Mouse (Mus musculus) midbrain, postnatal 0 days (tissue): ENCODE results near the gene Sept5. TPM values are rescaled to one million over a fixed set of nuclear protein-coding genes. Genes with fewer than 3 reads are reported as not detected.

Source experiments
- ATAC-seq: fragments of 200-750 bp; cut with Nextera tagmentation; 2 replicates; pipeline ENCODE4 v1.8.0; 2017; ENCODE audit warnings: moderate number of reproducible peaks, mild to moderate bottlenecking, moderate TSS enrichment, moderate library complexity; ENCODE audit not compliant: low FRiP score
- DNase-seq: peaks from one replicate; pipeline ENCODE4 v3.0.0-alpha.2; 2015; ENCODE audit warnings: low spot score
- H3K27ac ChIP-seq: fragments of 300-500 bp; sonication (generic); 2 replicates; pipeline ENCODE4 v1.5.1; 2014; ENCODE audit warnings: low read depth, mild to moderate bottlenecking, low read length, mixed read lengths
- H3K27me3 ChIP-seq: fragments of 300-500 bp; sonication (generic); 2 replicates; pipeline ENCODE4 v1.6.1; 2014; ENCODE audit warnings: low read length, control low read depth, mixed read lengths; ENCODE audit not compliant: insufficient read depth
- H3K36me3 ChIP-seq: fragments of 300-500 bp; sonication (generic); 2 replicates; pipeline ENCODE4 v1.6.1; 2014; ENCODE audit warnings: low read length, control low read depth, mixed read lengths; ENCODE audit not compliant: insufficient read depth
- H3K4me1 ChIP-seq: fragments of 300-500 bp; sonication (generic); 2 replicates; pipeline ENCODE4 v1.6.1; 2014; ENCODE audit warnings: mild to moderate bottlenecking, control low read depth, antibody characterized with exemption, low read length, mixed read lengths; ENCODE audit not compliant: insufficient read depth
- H3K4me2 ChIP-seq: fragments of 300-500 bp; sonication (generic); 2 replicates; pipeline ENCODE4 v1.6.1; 2014; ENCODE audit warnings: low read depth, mild to moderate bottlenecking, low read length, mixed read lengths; ENCODE audit not compliant: poor library complexity, severe bottlenecking
- H3K4me3 ChIP-seq: fragments of 300-500 bp; sonication (generic); 2 replicates; pipeline ENCODE4 v1.5.1; 2014; ENCODE audit warnings: low read depth, mild to moderate bottlenecking, low read length, moderate library complexity
- H3K9ac ChIP-seq: fragments of 300-500 bp; sonication (generic); replicated peaks from 2 replicates; pipeline ENCODE4 v1.6.1; 2014; ENCODE audit warnings: mild to moderate bottlenecking, low read length, moderate library complexity, mixed read lengths; ENCODE audit not compliant: poor library complexity, severe bottlenecking
- H3K9me3 ChIP-seq: fragments of 300-500 bp; sonication (generic); 2 replicates; pipeline ENCODE4 v1.6.1; 2016; ENCODE audit warnings: low read length, control low read depth
- CTCF ChIP-seq: IDR thresholded peaks from 2 replicates; pipeline ENCODE4 v1.5.1; 2016; ENCODE audit warnings: antibody characterized with exemption, mild to moderate bottlenecking
- WGBS: fragments of 180-500 bp; shearing (Covaris S2); extraction: QIAGEN DNeasy Blood & Tissue Kit; methylation state at CpG from one replicate; pipeline ENCODE4 v1.1.7; 2014; 5-methylcytosine and 5-hydroxymethylcytosine counted together
- polyA plus RNA-seq: library from polyadenylated mRNA; unstranded; fragments of >200 nt; fragmentation: Nextera tagmentation; extraction: Ambion mirVana; gene quantifications from 2 replicates; pipeline ENCODE4 v1.2.1, GENCODE M21; 2015
- total RNA-seq: library from RNA; depleted of rRNA; stranded (reverse); fragments of >200 nt; gene quantifications from 2 replicates; pipeline ENCODE4 v1.2.3, GENCODE M21; 2014; rRNA removed

The Sept5 gene
- total RNA-seq (376 and 407 TPM in 2 replicates), polyA plus RNA-seq (247 and 258 TPM in 2 replicates)

DNA sequence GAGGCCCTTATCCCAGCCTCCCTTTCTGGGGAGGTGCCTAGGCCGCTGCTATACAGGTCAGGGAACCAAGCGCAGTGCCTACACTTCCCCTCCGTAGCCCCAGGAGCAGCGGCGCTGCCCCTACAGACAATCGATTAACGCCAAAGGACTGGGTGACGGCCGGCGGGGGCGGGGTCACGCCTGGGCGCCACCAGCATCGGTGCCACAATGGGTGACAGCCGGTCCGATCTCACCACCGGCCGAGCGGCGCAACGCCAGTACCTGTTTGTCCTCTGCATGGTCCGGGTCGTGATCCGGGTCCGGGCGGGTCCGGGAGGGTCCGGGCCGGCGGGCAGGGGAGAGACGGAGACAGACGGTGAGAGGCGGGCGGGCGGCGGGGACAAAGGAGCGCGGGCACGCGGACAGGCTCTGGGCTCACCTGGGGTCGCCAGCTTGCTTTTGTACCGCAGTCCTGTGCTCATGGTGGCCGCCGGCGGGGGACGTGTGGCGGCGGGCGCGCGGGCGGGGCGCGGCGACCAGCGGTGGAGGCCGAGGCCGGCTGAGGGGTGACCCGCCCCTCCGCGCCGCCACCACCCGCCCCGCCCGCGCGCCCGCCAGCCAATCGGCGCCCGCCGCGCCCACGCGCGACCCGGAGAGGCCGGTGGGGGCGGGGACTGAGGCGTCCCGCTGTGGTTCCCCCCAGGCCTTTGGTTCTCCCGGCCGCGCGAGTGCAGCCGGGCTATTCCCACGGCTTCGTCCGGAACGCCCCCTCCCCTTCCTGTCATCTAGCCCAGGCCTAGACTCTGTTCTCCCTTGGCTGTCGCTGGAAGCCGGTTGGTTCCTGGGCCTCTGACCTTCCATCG lies at the start of gene Sept5:
TSS of gene Sept5 (minus strand) at position 565 of the 842 bp plus-strand sequence.
- H3K27ac ChIP-seq = peak within 1 kb of the TSS; percentile 79
- DNase-seq = peak; percentile 60
- H3K4me2 ChIP-seq = peak within 1 kb of the TSS; percentile 92
- H3K4me1 ChIP-seq = peaks cover 13% of the 10 kb centered on the region; the same call in 1 of the 2 replicates
- peak within 1 kb of the TSS; percentile 90 for H3K4me3 ChIP-seq
- ATAC-seq = peak; percentile 66
- H3K9me3 ChIP-seq = no peaks in the 10 kb centered on the region
- TF ChIP-seq CTCF = no peak
- WGBS = under 1% methylated on average over 63 of the region's 93 CpGs
- H3K9ac ChIP-seq = peak within 1 kb of the TSS; percentile 98
- H3K36me3 ChIP-seq = peaks cover 6% of the 10 kb centered on the region
- H3K27me3 ChIP-seq = peaks cover 7% of the 10 kb centered on the region; the same call in 1 of the 2 replicates

DNA sequence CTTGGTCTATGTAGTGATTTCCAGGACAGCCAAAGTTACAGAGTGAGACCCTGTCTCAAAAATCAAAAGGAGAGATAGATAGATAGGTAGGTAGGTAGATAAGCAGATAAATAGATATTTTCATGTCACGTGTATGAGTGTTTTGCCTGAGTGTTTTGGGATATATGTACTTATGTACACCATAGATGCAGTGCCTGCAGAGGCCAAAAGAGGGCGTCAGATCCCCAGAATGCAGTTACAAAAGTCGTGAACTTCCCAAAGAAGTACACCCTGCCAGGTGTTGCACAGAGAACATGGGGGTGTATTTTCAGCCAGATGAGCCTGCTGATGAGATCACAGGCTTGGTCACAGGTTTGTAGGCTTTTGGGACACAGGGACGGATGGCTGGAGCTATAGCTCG lies 49.4 kb upstream of the Sept5 start:
- H3K27ac ChIP-seq = no peak overlapping the region
- ATAC-seq (no peak), DNase-seq (no peak)
- H3K4me1 ChIP-seq = no peaks in the 10 kb centered on the region
- H3K27me3 ChIP-seq = no peaks in the 10 kb centered on the region
- no peak for TF ChIP-seq CTCF
- no peaks in the 10 kb centered on the region for H3K9me3 ChIP-seq
- no peaks in the 10 kb centered on the region for H3K36me3 ChIP-seq
- WGBS = 48% methylated on average over 5 of the region's 5 CpGs
- H3K4me2 ChIP-seq = no peak overlapping the region
- H3K9ac ChIP-seq = no peak overlapping the region
- no peak overlapping the region for H3K4me3 ChIP-seq

DNA sequence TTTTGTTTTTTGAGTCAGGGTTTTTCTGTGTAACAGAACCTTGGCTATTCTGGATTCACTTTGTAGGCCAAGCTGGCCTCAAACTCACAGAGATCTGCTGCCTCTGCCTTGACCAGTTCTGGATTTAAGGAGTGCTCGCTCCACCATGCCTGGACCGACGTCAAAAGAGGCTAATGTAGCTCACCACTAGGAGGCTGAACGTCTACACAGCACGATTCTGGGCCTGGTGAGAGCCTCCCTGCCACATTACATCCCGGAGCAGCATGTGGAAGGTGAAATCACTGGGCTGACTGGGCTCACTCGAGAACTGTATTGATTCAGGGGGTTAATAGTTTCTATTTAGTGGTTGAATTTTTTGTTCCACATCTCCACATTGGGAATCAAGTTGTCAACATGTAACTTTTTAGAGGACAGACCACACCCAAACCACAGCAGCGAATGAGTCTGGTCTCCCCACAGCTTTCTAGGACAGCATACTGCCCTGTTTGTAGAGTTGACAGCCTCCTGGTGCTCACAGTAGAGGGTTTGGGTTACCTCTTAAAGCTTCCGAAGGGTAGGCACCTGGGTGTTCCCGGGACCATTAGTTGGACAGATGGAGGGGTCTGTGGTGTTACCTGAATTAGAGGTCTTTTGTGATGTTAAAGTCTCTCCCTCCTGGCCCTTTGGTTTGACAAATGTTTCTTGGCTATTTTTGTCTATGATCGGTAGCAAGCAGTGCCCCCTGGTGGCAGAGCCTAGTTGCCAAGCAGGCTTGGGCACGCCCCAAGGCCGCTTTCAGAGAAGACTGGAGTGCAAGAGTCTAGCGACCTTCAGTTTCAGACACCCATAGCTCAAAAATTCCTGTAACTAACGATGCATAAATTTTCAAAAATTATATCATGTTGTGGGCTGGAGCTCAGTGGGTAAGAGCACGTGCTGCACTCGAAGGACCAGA lies 48.3 kb upstream of the Sept5 start:
- H3K36me3 ChIP-seq = no peaks in the 10 kb centered on the region
- H3K27ac ChIP-seq = no peak overlapping the region
- no peaks in the 10 kb centered on the region for H3K9me3 ChIP-seq
- WGBS = 36% methylated on average over 17 of the region's 17 CpGs
- H3K4me1 ChIP-seq = no peaks in the 10 kb centered on the region
- peak; percentile 63 for TF ChIP-seq CTCF
- H3K27me3 ChIP-seq = no peaks in the 10 kb centered on the region
- peak; percentile 42 for DNase-seq
- no peak overlapping the region for H3K4me3 ChIP-seq
- no peak for ATAC-seq
- H3K9ac ChIP-seq = no peak overlapping the region
- H3K4me2 ChIP-seq = no peak overlapping the region

DNA sequence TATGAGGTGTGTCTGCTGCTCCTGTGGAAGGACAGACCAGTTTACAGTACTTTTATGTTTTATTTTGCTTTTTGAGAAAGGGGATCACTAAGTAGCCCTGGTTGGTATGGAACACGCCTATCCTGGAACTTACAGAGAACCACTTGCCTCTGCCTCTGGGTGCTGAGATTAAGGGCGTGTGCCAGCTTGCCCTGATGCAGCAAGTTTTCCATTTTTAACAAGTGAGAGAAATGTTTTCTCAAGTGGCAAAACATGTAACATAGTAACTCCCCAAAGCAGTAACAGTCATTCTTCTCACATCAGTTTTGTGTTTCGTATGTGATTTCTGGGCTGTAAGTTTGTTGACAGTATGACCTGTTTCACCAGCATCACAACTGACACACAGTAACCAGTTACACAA lies 43.3 kb upstream of the Sept5 start:
- Histone ChIP-seq H3K27me3 (no peaks in the 10 kb centered on the region), H3K27ac (no peak overlapping the region), H3K9ac (no peak overlapping the region), H3K36me3 (no peaks in the 10 kb centered on the region), H3K4me2 (no peak overlapping the region), H3K4me3 (no peak overlapping the region), H3K4me1 (no peaks in the 10 kb centered on the region), H3K9me3 (no peaks in the 10 kb centered on the region)
- TF ChIP-seq CTCF = no peak
- ATAC-seq (no peak), DNase-seq (no peak)
- WGBS = 81% methylated on average over 3 of the region's 3 CpGs

DNA sequence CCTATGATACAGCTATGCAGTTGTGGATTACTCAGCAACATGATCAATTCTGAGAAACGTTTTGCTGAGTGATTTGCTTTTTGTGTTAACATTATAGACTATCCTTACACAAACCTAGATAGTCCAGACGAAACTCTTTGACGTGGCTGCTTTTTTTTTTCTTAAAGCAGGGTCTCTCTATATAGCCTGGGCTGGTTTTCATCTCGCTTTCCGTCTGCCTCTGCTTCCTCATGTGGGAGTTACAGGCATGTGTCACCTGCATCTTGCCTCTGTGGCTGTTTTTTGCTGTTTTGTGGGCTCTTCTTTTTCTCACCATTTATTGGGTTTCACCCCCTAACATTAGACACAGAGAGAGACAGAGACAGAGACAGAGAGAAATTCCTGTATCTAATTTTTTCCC lies 42.3 kb upstream of the Sept5 start:
- H3K9ac ChIP-seq = no peak overlapping the region
- H3K4me2 ChIP-seq = no peak overlapping the region
- no peaks in the 10 kb centered on the region for H3K27me3 ChIP-seq
- H3K4me3 ChIP-seq = no peak overlapping the region
- WGBS = 74% methylated on average over 5 of the region's 5 CpGs
- no peak overlapping the region for H3K27ac ChIP-seq
- no peaks in the 10 kb centered on the region for H3K4me1 ChIP-seq
- no peaks in the 10 kb centered on the region for H3K9me3 ChIP-seq
- TF ChIP-seq CTCF = no peak
- no peak for DNase-seq
- no peak for ATAC-seq
- H3K36me3 ChIP-seq = no peaks in the 10 kb centered on the region
